Mouse (Mus musculus): ENCODE data around the gene B830017H08Rik.

B830017H08Rik gene

DNA sequence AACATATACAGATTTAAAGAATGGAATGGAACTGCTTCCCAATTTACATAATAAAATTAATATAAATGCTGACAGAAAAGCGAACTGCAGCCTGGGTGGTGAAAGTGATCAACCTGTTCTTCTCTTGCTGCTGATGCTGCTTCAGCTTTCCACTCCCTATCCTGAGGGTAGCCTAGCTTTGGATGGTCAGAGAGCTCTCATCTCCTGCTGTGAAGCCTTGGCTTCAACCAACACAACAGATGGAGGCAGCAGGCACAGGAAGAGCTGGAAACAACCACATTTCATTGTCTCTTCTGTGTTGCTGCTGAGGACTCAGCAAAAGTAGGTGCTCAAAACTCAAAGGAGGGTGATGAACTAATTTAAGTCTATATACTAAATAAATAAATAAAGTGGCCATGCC lies 18.9 kb downstream of the B830017H08Rik start:
- DNase-seq (ENCODE audit: low spot score) = no peak

DNA sequence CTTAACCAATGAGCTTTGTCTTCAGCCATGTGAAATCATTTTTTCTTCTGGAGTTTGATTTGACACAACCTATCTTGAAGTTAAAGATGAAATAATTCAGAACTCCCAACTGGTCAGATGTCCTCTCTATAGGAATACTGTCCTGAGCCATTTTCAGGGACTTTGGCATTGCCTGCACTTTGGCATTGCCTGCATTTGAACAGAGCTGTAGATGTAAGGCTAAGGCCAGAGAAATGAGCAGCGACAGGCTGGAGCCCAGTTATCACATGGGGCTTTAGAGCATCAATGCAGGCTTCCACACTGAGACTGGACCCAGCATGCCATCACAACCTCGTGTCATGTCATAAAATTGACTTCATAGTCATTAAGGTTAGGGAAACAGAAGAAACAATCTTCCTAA lies 20.3 kb downstream of the B830017H08Rik start:
- DNase-seq (ENCODE audit: low spot score) = no peak

DNA sequence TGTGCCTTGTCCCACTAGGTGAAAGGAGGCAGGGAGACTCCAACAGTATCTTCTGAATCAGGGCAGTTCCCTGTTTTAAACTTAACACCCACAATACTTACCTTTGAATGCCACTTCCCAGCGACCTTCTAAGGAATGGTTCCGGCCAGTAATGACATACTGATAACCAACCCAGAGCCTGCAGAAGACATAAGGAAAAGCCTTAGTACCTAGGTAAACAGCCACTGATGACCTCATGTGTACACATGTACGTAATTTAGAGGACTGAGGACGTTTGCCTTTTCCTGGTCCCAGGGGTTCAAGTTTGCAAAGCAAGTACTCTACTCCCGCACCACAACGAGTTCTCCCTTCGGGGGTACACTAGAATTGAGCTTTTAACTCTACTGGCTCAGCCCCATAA lies 24.2 kb downstream of the B830017H08Rik start:
- no peak for DNase-seq (ENCODE audit: low spot score)

DNA sequence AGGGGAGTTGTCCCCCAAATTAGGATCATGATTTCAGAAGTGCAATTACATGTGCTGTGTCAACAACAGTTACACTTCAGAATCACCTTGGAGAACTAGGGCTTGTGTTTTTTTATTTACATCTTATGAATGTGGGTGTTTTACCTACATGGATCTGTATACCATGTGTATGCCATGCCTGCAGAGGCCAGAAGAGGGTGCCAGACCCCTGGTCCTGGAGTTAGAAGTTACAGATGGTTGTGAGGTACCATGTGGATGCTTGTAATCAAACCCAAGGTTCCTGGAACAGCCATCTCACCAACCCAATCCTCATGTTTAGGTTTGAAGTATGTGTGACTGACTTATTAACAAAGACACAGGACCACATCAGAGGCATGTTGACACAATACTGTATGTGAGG lies 25.7 kb downstream of the B830017H08Rik start:
- DNase-seq (ENCODE audit: low spot score) = no peak

DNA sequence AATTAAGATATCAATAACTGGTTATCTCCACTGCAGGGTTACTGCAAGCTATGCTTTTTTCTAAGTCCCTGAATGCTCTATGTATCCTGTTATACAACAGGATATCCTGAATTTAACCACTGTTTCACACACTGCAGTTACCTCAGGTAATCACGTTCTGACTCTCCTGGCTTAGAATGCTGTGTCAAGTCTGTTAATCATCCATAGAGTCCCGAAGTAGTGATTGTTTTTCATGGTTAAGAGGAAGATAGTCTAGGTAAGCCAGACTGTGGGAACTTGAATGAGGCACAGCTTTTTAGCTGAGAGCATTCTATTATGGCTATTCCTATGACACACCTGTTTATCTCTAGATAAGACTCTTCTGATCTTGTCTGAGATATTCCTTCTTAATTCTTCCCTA lies 32.4 kb downstream of the B830017H08Rik start:
- no peak for DNase-seq (ENCODE audit: low spot score)

DNA sequence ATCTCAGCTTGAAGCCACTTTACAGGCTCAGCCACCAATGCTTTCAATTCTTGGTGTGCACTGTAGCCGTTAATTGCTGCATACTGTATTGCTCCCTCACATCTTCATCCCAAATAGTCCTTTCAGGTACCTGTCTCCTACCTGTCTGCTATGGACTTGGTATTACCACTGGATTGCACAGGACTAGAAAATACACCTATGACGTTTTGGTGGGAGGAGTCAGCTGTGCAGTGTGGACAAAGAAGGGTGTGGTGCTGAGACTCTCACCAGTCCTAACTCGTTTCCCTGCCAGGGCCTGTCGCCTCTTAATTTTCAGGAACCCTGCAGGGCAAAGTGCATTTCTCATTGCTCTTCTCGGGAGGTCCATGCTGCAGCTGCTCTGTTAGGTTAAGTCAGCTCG lies 32.8 kb downstream of the B830017H08Rik start:
- no peak for DNase-seq (ENCODE audit: low spot score)

DNA sequence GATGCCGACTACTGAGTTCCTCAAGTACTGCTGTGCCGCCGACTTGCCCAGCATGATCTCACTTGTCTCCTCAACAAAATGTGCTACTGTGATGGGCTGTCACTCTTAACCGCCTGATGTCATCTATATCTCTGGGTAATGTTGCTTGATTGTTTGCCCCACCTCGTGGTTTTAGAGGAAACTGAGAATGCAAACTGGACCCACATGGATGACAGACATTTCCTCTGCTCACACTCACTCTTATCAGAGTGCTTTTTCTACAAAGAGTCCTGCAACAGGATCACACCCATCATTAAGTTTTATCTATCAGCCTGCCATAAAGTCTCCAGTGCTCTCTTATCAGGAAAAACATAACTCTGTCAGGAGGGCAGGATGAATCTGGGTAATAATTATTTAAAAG lies 38.3 kb downstream of the B830017H08Rik start:
- no peak for DNase-seq (ENCODE audit: low spot score)

DNA sequence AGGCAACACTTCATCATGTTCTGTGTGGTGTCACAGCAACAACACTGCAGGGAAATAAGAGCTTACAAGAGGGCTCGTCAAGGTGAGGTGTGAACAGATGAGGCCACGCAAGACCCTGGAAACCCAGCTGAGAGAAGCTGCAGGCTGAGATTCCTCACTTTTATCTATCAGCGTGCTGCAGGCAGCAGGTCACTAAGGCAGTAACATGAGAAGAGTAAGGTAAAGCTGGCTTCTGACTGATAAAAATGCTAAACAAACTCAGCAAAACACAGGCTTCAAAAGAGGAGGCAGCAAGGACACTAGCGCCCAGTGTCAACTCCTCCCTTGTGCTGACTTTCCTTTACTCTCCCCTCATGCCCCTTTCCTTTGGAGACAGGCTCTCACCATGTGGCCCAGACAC lies 40.1 kb downstream of the B830017H08Rik start:
- DNase-seq (ENCODE audit: low spot score) = no peak

DNA sequence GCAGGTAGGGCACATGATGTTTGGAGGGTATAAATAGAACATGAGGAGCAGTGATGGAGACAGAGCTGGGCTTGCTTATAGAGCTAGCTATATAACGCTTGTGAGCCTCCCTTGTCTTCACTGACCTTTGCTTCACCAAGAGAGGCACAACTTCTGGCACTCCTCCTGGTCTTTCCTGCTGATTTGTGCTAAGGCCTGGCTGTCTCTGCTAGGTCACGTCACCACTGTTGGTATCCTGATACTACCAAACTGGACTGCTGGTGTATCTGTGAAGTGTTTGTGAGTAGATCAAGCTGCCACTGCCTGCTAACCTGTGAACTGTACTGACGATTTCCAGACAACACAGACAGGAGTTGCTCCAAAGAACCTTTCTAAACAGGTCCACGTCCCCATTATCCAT lies 42.3 kb downstream of the B830017H08Rik start:
- no peak for DNase-seq (ENCODE audit: low spot score)

DNA sequence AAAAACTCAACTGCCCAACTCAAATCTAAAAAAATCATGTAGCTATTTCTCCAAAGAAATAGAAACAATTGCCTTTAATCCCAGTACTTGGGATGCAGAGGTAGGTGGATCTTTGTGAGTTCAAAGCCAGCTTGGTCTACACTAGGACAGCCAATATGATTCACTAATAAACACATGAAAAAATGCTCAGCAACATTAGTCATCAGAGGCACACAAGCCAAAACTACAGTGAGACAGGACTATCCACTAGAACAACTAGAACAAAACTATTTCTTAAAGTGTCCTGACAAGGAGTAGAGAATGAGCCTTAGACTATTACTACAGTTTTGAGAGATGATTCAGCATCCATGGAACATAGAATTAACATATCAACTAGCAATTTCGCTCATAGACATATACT lies 43.2 kb downstream of the B830017H08Rik start:
- no peak for DNase-seq (ENCODE audit: low spot score)

DNA sequence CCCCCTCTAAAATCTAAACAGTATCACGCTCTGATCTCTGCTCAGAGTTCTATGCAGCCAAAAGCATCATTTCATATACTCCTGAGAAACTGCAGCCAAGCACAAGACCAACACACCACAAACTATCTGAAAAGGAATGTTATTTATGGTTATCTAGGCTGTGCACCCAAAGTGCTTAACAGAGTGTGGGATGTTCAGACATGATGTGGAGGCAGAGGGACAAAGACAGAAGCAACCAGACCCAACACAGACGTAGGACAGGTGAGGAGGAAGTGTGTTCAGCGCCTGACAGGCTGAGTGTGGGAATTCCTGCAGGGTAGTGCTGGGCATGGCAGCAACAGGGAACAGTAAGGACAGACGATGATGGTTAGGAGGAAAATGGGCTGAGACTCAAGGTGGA lies 46.6 kb downstream of the B830017H08Rik start:
- DNase-seq (ENCODE audit: low spot score) = no peak

DNA sequence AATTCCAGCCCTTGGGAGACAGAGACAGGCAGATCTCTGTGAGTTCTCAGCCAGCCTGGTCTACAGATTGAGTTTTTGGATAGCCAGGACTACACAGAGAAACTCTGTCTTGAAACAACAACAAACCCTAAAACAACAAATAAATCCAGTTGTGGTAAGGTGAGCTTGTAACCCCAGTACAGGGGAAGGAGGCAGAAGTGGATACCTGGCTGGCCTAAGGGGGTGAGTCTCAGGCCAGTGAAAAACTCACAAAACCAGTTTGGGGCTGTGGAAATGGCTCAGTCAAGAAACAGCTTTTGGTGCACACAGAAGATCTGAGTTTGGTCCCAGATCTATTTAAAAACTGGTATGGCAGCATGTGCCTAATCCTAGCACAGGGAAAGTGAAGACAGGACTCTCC lies 49.3 kb downstream of the B830017H08Rik start:
- no peak for DNase-seq (ENCODE audit: low spot score)

DNA sequence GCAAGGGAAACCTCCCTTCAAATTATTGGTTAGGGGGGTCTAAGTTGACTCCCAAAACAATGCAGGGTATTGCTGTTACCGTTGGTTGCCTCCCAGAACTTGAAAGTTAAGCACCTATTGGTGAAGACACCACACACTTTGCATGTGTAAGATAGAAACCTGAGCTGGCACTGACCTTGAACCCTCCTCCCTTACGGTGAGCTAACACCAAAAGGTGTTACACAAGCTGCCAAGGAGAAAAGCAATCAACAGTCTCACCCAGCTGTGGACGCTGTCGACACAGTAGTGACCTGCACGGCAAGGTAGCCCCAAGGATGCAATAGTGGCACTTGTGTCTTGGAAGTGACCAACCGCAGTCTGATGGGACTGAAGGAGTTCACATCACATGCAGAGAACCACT lies 51.2 kb downstream of the B830017H08Rik start:
- no peak for DNase-seq (ENCODE audit: low spot score)
